Mouse (Mus musculus) midbrain, embryonic 16.5 days (tissue): Measurements from ENCODE around the gene Dnm1. TPM values are rescaled to one million over a fixed set of nuclear protein-coding genes. Genes with fewer than 3 reads are reported as not detected.
A peak's percentile ranks its signal among the peaks of the same experiment; 100 is the strongest.

Experiments used
- ATAC-seq: fragments of 200-750 bp; cut with Nextera tagmentation; 2 replicates; pipeline ENCODE4 v1.8.0; 2017; ENCODE audit warnings: moderate TSS enrichment
- H3K27ac ChIP-seq: fragments of 300-500 bp; sonication (generic); 2 replicates; pipeline ENCODE4 v1.5.1; 2014; ENCODE audit warnings: mild to moderate bottlenecking, low read length, mixed read lengths
- H3K27me3 ChIP-seq: fragments of 300-500 bp; sonication (generic); 2 replicates; pipeline ENCODE4 v1.6.1; 2014; ENCODE audit warnings: low read depth, low read length, mixed read lengths; ENCODE audit not compliant: control insufficient read depth, insufficient read depth
- H3K36me3 ChIP-seq: fragments of 300-500 bp; sonication (generic); 2 replicates; pipeline ENCODE4 v1.6.1; 2014; ENCODE audit warnings: mild to moderate bottlenecking, low read length, moderate library complexity, mixed read lengths; ENCODE audit not compliant: control insufficient read depth, insufficient read depth
- H3K4me1 ChIP-seq: fragments of 300-500 bp; sonication (generic); 2 replicates; pipeline ENCODE4 v1.6.1; 2014; ENCODE audit warnings: mild to moderate bottlenecking, low read length, mixed read lengths; ENCODE audit not compliant: control insufficient read depth, insufficient read depth
- H3K4me2 ChIP-seq: fragments of 300-500 bp; sonication (generic); 2 replicates; pipeline ENCODE4 v1.6.1; 2014; ENCODE audit warnings: mild to moderate bottlenecking, low read length, mixed read lengths
- H3K4me3 ChIP-seq: fragments of 300-500 bp; sonication (generic); 2 replicates; pipeline ENCODE4 v1.5.1; 2014; ENCODE audit warnings: low read depth, mild to moderate bottlenecking, low read length, moderate library complexity, mixed read lengths
- H3K9ac ChIP-seq: fragments of 300-500 bp; sonication (generic); 2 replicates; pipeline ENCODE4 v1.6.1; 2014; ENCODE audit warnings: low read depth, low read length, mixed read lengths
- H3K9me3 ChIP-seq: fragments of 300-500 bp; sonication (generic); replicated peaks from 2 replicates; pipeline ENCODE4 v1.6.1; 2014; ENCODE audit warnings: mild to moderate bottlenecking, low read length, mixed read lengths; ENCODE audit not compliant: control insufficient read depth, poor library complexity, severe bottlenecking
- WGBS: fragments of 180-500 bp; shearing (Covaris S2); extraction: QIAGEN DNeasy Blood & Tissue Kit; methylation state at CpG from one replicate; pipeline ENCODE4 v1.1.7; 2014; 5-methylcytosine and 5-hydroxymethylcytosine counted together
- microRNA-seq: library from miRNA; unstranded; fragments of <30 nt; microRNA quantifications from one replicate; pipeline ENCODE4, GENCODE M21; 2017
- polyA plus RNA-seq: library from polyadenylated mRNA; unstranded; fragments of >200 nt; fragmentation: Nextera tagmentation; extraction: Ambion mirVana; gene quantifications from 2 replicates; pipeline ENCODE4 v1.2.1, GENCODE M21; 2015

Gene Dnm1
- polyA plus RNA-seq, 1 experiment from 2014 or later: 66.3 TPM

- Histone ChIP-seq H3K4me3 (peak within 1 kb of the TSS; percentile 89), H3K9me3 (no peaks in the 10 kb centered on the region), H3K36me3 (peaks cover 15% of the 10 kb centered on the region), H3K9ac (peak within 1 kb of the TSS; percentile 86), H3K4me1 (peaks cover 8% of the 10 kb centered on the region), H3K27ac (peak within 1 kb of the TSS; percentile 68), H3K27me3 (no peaks in the 10 kb centered on the region), H3K4me2 (peak within 1 kb of the TSS; percentile 71)
- under 1% methylated on average over 55 of the region's 59 CpGs for WGBS
- ATAC-seq: peak; percentile 94
These were observed 93.3 kb downstream of the Dnm1 start, which contains the start of gene Uck1 for GRCm38 (mm10) chr2:32259657-32260417. Uck1 (minus strand) TSS chr2:32260159.

- 0 out of 2 replicates have a peak, but pooled peaks have one; percentile 5 for ATAC-seq
- WGBS: 57% methylated on average over 6 of the region's 6 CpGs
- Histone ChIP-seq H3K4me3 (peak overlapping the region; percentile 89), H3K9me3 (no peaks in the 10 kb centered on the region), H3K4me2 (peak overlapping the region; percentile 71), H3K9ac (peak overlapping the region; percentile 86), H3K27me3 (no peaks in the 10 kb centered on the region), H3K4me1 (peaks cover 8% of the 10 kb centered on the region), H3K36me3 (peaks cover 23% of the 10 kb centered on the region), H3K27ac (no peak overlapping the region)
These were observed 94.1 kb downstream of the Dnm1 start for GRCm38 (mm10) chr2:32258887-32259533.

Small RNA genes lying within 50 kb of the gene (microRNA-seq; reads per million reads assigned to microRNA genes)
- not detected for gene Gm23363
- 75.0 reads per million, percentile 51 among the genes with 10 or more reads in this experiment for gene Mir199b

Other genes starting within 250 kb of the Dnm1 start
- gene Prrc2b, start 202.3 kb downstream of the Dnm1 start, polyA plus RNA-seq: 69.8 and 77.9 TPM in 2 replicates
- 36.4 and 36.5 TPM in 2 replicates for gene Pomt1, start 116.7 kb downstream of the Dnm1 start, polyA plus RNA-seq
- gene Uck1, start 93.2 kb downstream of the Dnm1 start, polyA plus RNA-seq: 101 and 107 TPM in 2 replicates
- 31.8 and 35.7 TPM in 2 replicates for gene Golga2, start 66.0 kb downstream of the Dnm1 start, polyA plus RNA-seq
- gene Swi5, start 65.3 kb downstream of the Dnm1 start, polyA plus RNA-seq: 392 and 415 TPM in 2 replicates
- gene Ciz1, start 1.0 kb downstream of the Dnm1 start, polyA plus RNA-seq: 56.3 and 58.7 TPM in 2 replicates
- gene 1110008P14Rik, start 28.6 kb upstream of the Dnm1 start, polyA plus RNA-seq: 117 and 132 TPM in 2 replicates
- 0.86 and 1.2 TPM in 2 replicates for gene Lcn2, start 34.9 kb upstream of the Dnm1 start, polyA plus RNA-seq
- gene Ptges2, start 42.6 kb upstream of the Dnm1 start, polyA plus RNA-seq: 50.7 and 51.4 TPM in 2 replicates
- gene Naif1, start 97.1 kb upstream of the Dnm1 start, polyA plus RNA-seq: 5.3 and 5.5 TPM in 2 replicates
- 55.1 and 60.1 TPM in 2 replicates for gene Slc25a25, start 98.1 kb upstream of the Dnm1 start, polyA plus RNA-seq
- 5.0 and 5.9 TPM in 2 replicates for gene Fam102a, start 182.0 kb upstream of the Dnm1 start, polyA plus RNA-seq
- 136 TPM in 2 replicates for gene Dpm2, start 217.5 kb upstream of the Dnm1 start, polyA plus RNA-seq
- gene Pip5kl1, start 221.5 kb upstream of the Dnm1 start, polyA plus RNA-seq: 14.5 and 17.1 TPM in 2 replicates
- 0.52 and 1.1 TPM in 2 replicates for gene 9430097D07Rik, start 222.3 kb upstream of the Dnm1 start, polyA plus RNA-seq
- 33.4 and 39.0 TPM in 2 replicates for gene St6galnac4, start 233.8 kb upstream of the Dnm1 start, polyA plus RNA-seq
- gene St6galnac6, start 246.4 kb upstream of the Dnm1 start, polyA plus RNA-seq: 26.5 and 36.4 TPM in 2 replicates